Mouse (Mus musculus) MEL (cell line): ENCODE measurements at regions not wholly inside any gene's neighbourhood (a gene's known extent, or its start where the extent isn't known, plus 50 kb on each side); places are given as distances from the start of the nearest gene placed in this dataset.

Experiments
- DNase-seq: peaks from one replicate; pipeline ENCODE4 v3.0.0; 2011; ENCODE audit warnings: low read depth, low spot score
- H3K27ac ChIP-seq: 2 replicates; pipeline ENCODE4 v1.5.1; 2012; ENCODE audit warnings: low read depth, mild to moderate bottlenecking, control low read depth, low read length, moderate library complexity; ENCODE audit not compliant: control insufficient read depth
- H3K27me3 ChIP-seq, 2 experiments: fragments of 150-350 bp in 1 of 2; sonication (generic) in 1 of 2; 2 replicates each; pipeline ENCODE4 v1.6.1; 2012; ENCODE audit warnings: low read length in 2 of 2, mild to moderate bottlenecking in 2 of 2, improper control_type of control experiment in 1 of 2, moderate library complexity in 1 of 2; ENCODE audit not compliant: insufficient read depth in 2 of 2, control insufficient read depth in 1 of 2
- H3K36me3 ChIP-seq, 2 experiments: 2 replicates each; pipeline ENCODE4 v1.6.1; 2012 to 2014; ENCODE audit warnings: low read length in 2 of 2, improper control_type of control experiment in 1 of 2, inconsistent platforms in 1 of 2, mild to moderate bottlenecking in 1 of 2; ENCODE audit not compliant: insufficient read depth in 2 of 2, control insufficient read depth in 1 of 2
- H3K4me1 ChIP-seq, 2 experiments: fragments of 150-350 bp in 1 of 2; sonication (generic) in 1 of 2; 2 replicates each; pipeline ENCODE4 v1.6.1; 2012; ENCODE audit warnings: low read length in 2 of 2, improper control_type of control experiment in 1 of 2, mild to moderate bottlenecking in 1 of 2; ENCODE audit not compliant: insufficient read depth in 2 of 2, control insufficient read depth in 1 of 2
- H3K4me3 ChIP-seq, 2 experiments: fragments of 150-350 bp in 1 of 2; sonication (generic) in 1 of 2; 2 replicates each; pipeline ENCODE4 v1.5.1; 2012; ENCODE audit warnings: low read depth in 2 of 2, low read length in 2 of 2, mild to moderate bottlenecking in 2 of 2, moderate library complexity in 2 of 2, control low read depth in 1 of 2, improper control_type of control experiment in 1 of 2; ENCODE audit not compliant: control insufficient read depth in 1 of 2, insufficient read depth in 1 of 2
- H3K79me2 ChIP-seq: 2 replicates; pipeline ENCODE4 v1.6.1; 2012; ENCODE audit warnings: mild to moderate bottlenecking, low read length, moderate library complexity; ENCODE audit not compliant: control insufficient read depth, poor library complexity, insufficient read depth
- H3K9ac ChIP-seq: 2 replicates; pipeline ENCODE4 v1.6.1; 2012; ENCODE audit warnings: low read depth, mild to moderate bottlenecking, control low read depth, low read length, moderate library complexity; ENCODE audit not compliant: control insufficient read depth, poor library complexity, severe bottlenecking
- H3K9me3 ChIP-seq: fragments of 150-350 bp; sonication (generic); replicated peaks from 2 replicates; pipeline ENCODE4 v1.6.1; 2012; ENCODE audit warnings: mild to moderate bottlenecking, low read length, improper control_type of control experiment, moderate library complexity; ENCODE audit not compliant: insufficient read depth
- BHLHE40 ChIP-seq: IDR thresholded peaks from 2 replicates; pipeline ENCODE4 v1.6.1; 2012; ENCODE audit warnings: low read depth, mild to moderate bottlenecking, inconsistent platforms, low read length, improper control_type of control experiment, borderline replicate concordance
- CHD1 ChIP-seq: IDR thresholded peaks from 2 replicates; pipeline ENCODE4 v1.6.1; 2012; ENCODE audit warnings: low read depth, mild to moderate bottlenecking, inconsistent platforms, low read length, improper control_type of control experiment
- E2F4 ChIP-seq: IDR thresholded peaks from 2 replicates; pipeline ENCODE4 v1.6.1; 2011; ENCODE audit warnings: low read depth, low read length, improper control_type of control experiment, borderline replicate concordance
- EP300 ChIP-seq, 2 experiments: IDR thresholded peaks; 2 replicates each; pipeline ENCODE4 v1.6.1; 2011; ENCODE audit warnings: improper control_type of control experiment in 2 of 2, low read length in 2 of 2, low read depth in 1 of 2, mild to moderate bottlenecking in 1 of 2
- ETS1 ChIP-seq: IDR thresholded peaks from 2 replicates; pipeline ENCODE4 v1.6.1; 2012; ENCODE audit warnings: low read depth, mild to moderate bottlenecking, inconsistent platforms, low read length, improper control_type of control experiment, moderate library complexity
- GABPA ChIP-seq: IDR thresholded peaks from 2 replicates; pipeline ENCODE4 v1.6.1; 2012; ENCODE audit warnings: low read depth, mild to moderate bottlenecking, inconsistent platforms, low read length, improper control_type of control experiment, moderate library complexity
- HCFC1 ChIP-seq: IDR thresholded peaks from 2 replicates; pipeline ENCODE4 v1.6.1; 2012; ENCODE audit warnings: low read depth, mild to moderate bottlenecking, inconsistent platforms, low read length, improper control_type of control experiment, moderate library complexity
- JUND ChIP-seq: IDR thresholded peaks from 2 replicates; pipeline ENCODE4 v1.6.1; 2011; ENCODE audit warnings: low read depth, mild to moderate bottlenecking, improper control_type of control experiment, low read length
- KAT2A ChIP-seq: conservative IDR thresholded peaks from 2 replicates; pipeline ENCODE4 v1.6.1; 2012; ENCODE audit warnings: low read depth, low read length, improper control_type of control experiment, inconsistent platforms
- MAX ChIP-seq: IDR thresholded peaks from 2 replicates; pipeline ENCODE4 v1.6.1; 2011; ENCODE audit warnings: low read length, improper control_type of control experiment
- MAZ ChIP-seq: IDR thresholded peaks from 2 replicates; pipeline ENCODE4 v1.6.1; 2012; ENCODE audit warnings: low read depth, mild to moderate bottlenecking, inconsistent platforms, low read length, improper control_type of control experiment
- MYB ChIP-seq: IDR thresholded peaks from 2 replicates; pipeline ENCODE4 v1.6.1; 2011; ENCODE audit warnings: mild to moderate bottlenecking, low read depth, low read length, improper control_type of control experiment
- MYC ChIP-seq: IDR thresholded peaks from 2 replicates; pipeline ENCODE4 v1.6.1; 2011; ENCODE audit warnings: low read depth, mild to moderate bottlenecking, low read length, improper control_type of control experiment, moderate library complexity
- NELFE ChIP-seq: IDR thresholded peaks from 2 replicates; pipeline ENCODE4 v1.6.1; 2011; ENCODE audit warnings: low read depth, low read length, improper control_type of control experiment
- NRF1 ChIP-seq: IDR thresholded peaks from 2 replicates; pipeline ENCODE4 v1.6.1; 2014; ENCODE audit warnings: low read depth, mild to moderate bottlenecking, inconsistent platforms, low read length, improper control_type of control experiment, moderate library complexity; ENCODE audit not compliant: poor library complexity, insufficient read depth, severe bottlenecking
- POLR2A ChIP-seq, 2 experiments: IDR thresholded peaks; 2 replicates each; pipeline ENCODE4 v1.6.1; 2011 to 2012; ENCODE audit warnings: low read length in 2 of 2, mild to moderate bottlenecking in 2 of 2, control low read depth in 1 of 2, improper control_type of control experiment in 1 of 2, low read depth in 1 of 2, moderate library complexity in 1 of 2; ENCODE audit not compliant: control insufficient read depth in 1 of 2, insufficient read depth in 1 of 2, poor library complexity in 1 of 2
- RAD21 ChIP-seq: IDR thresholded peaks from 2 replicates; pipeline ENCODE4 v1.6.1; 2011; ENCODE audit warnings: mild to moderate bottlenecking, low read depth, low read length, improper control_type of control experiment
- SMC3 ChIP-seq: IDR thresholded peaks from 2 replicates; pipeline ENCODE4 v1.6.1; 2011; ENCODE audit warnings: low read depth, low read length, improper control_type of control experiment
- TAL1 ChIP-seq: IDR thresholded peaks from 2 replicates; pipeline ENCODE4 v1.6.1; 2012; ENCODE audit warnings: mild to moderate bottlenecking, inconsistent platforms, low read length, moderate library complexity, mixed read lengths
- TBP ChIP-seq: IDR thresholded peaks from 2 replicates; pipeline ENCODE4 v1.8.0; 2011; ENCODE audit warnings: low read depth, low read length, improper control_type of control experiment
- TCF12 ChIP-seq: IDR thresholded peaks from 2 replicates; pipeline ENCODE4 v1.6.1; 2014; ENCODE audit warnings: low read depth, mild to moderate bottlenecking, inconsistent platforms, low read length, improper control_type of control experiment, moderate library complexity
- USF1 ChIP-seq: IDR thresholded peaks from 2 replicates; pipeline ENCODE4 v1.6.1; 2014; ENCODE audit warnings: low read depth, mild to moderate bottlenecking, inconsistent platforms, low read length, improper control_type of control experiment, moderate library complexity
- USF2 ChIP-seq, 2 experiments: IDR thresholded peaks; 2 replicates each; pipeline ENCODE4 v1.6.1; 2011 to 2012; ENCODE audit warnings: improper control_type of control experiment in 2 of 2, low read length in 2 of 2, borderline replicate concordance in 1 of 2, inconsistent platforms in 1 of 2, low read depth in 1 of 2, mild to moderate bottlenecking in 1 of 2; ENCODE audit not compliant: insufficient read depth in 1 of 2
- ZC3H11A ChIP-seq: IDR thresholded peaks from 2 replicates; pipeline ENCODE4 v1.6.1; 2012; ENCODE audit warnings: low read depth, mild to moderate bottlenecking, inconsistent platforms, low read length, improper control_type of control experiment
- ZNF384 ChIP-seq: IDR thresholded peaks from 2 replicates; pipeline ENCODE4 v1.6.1; 2012; ENCODE audit warnings: low read depth, mild to moderate bottlenecking, inconsistent platforms, low read length, improper control_type of control experiment

DNA sequence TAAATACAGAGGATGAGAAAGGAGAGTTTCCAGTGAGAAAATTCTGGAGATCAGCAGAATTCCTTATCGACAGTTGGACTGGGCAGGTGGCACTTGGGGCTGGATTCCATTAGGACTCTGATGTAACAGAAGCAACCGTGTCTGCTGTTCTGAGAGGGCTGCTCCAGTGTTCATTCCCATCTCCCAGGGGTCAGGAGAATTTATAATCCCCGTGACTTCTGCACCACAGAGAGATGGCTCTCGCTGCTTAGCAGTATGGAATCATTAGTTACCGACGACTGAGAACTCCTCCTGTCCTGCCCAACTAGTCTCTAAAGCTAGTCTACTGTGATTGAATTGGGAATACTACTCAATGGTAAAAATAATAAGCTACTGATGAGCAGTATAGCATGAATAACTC, 107.7 kb upstream of the Ednrb start:
- TF ChIP-seq E2F4: no peak
- TF ChIP-seq TAL1: no peak
- TF ChIP-seq NRF1: no peak
- no peak for TF ChIP-seq NELFE
- no peak for TF ChIP-seq ETS1
- TF ChIP-seq KAT2A: no peak
- TF ChIP-seq USF1: no peak
- no peak for TF ChIP-seq RAD21
- no peak for TF ChIP-seq TBP
- TF ChIP-seq EP300 (IDR thresholded peaks at IDR 0.05; ENCODE audit: low read depth in 1 of 2, low read length in 2 of 2): no peak
- TF ChIP-seq TCF12: no peak
- TF ChIP-seq MAZ: no peak
- Histone ChIP-seq H3K27ac (no peak overlapping the region), H3K36me3 (no peaks in the 10 kb centered on the region), H3K4me3 (no peak overlapping the region), H3K79me2 (no peaks in the 10 kb centered on the region), H3K27me3 (no peaks in the 10 kb centered on the region), H3K9me3 (no peaks in the 10 kb centered on the region), H3K4me1 (no peaks in the 10 kb centered on the region), H3K9ac (no peak overlapping the region)
- DNase-seq: no peak

DNA sequence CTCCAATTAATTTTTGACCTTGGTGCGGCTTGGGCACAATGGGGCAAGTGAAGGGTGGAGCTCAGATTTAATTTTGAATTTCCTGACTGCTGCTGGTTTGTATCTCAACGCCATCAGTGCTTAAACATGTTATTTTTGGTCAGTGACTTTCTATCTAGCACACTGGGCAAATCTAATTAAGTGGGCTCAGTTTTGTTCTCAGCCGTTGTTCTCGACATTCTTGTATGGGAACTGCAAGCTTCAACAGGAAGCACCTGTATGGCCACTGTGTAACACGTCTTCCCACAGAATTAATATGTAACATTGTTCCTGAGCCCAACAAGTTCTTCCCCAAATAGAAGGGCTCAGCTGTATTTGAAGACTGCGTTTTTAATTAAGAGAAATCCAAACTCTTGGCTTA, 105.7 kb upstream of the Ednrb start:
- no peak overlapping the region for H3K4me3 ChIP-seq
- no peak overlapping the region for H3K9ac ChIP-seq
- no peaks in the 10 kb centered on the region for H3K79me2 ChIP-seq
- DNase-seq: no peak
- H3K27ac ChIP-seq: no peak overlapping the region
- H3K36me3 ChIP-seq: no peaks in the 10 kb centered on the region
- no peaks in the 10 kb centered on the region for H3K4me1 ChIP-seq
- no peaks in the 10 kb centered on the region for H3K9me3 ChIP-seq
- H3K27me3 ChIP-seq: no peaks in the 10 kb centered on the region
- TF ChIP-seq RAD21 (no peak), EP300 (IDR thresholded peaks at IDR 0.05; ENCODE audit: low read depth in 1 of 2, low read length in 2 of 2) (no peak), TBP (no peak), MYB (no peak), TCF12 (no peak), ZC3H11A (no peak), KAT2A (no peak), HCFC1 (no peak), GABPA (no peak), MYC (no peak), NELFE (no peak), POLR2A (IDR thresholded peaks at IDR 0.05; ENCODE audit: control insufficient read depth in 1 of 2, insufficient read depth in 1 of 2, low read depth in 1 of 2, low read length in 2 of 2, poor library complexity in 1 of 2) (no peak), ZNF384 (no peak), MAX (no peak), SMC3 (no peak), CHD1 (no peak), BHLHE40 (no peak), USF2 (IDR thresholded peaks at IDR 0.05; ENCODE audit: borderline replicate concordance in 1 of 2, insufficient read depth in 1 of 2, low read depth in 1 of 2, low read length in 2 of 2) (no peak), JUND (no peak)
